Mouse (Mus musculus) thymus, postnatal 4 days (tissue): ENCODE measurements at regions not wholly inside any gene's neighbourhood (a gene's known extent, or its start where the extent isn't known, plus 50 kb on each side); places are given as distances from the start of the nearest gene placed in this dataset.
"Not testable (repeated sequence)": the region's sequence is repeated elsewhere in the genome, so short reads cannot be mapped to it uniquely, and the experiment has no call there.

ENCODE experiments used
- DNase-seq: peaks from one replicate; pipeline ENCODE4 v3.0.0; 2021

GRCm38 (mm10) chr17:35758769-35759168 lies 54.3 kb upstream of the Ddr1 start:
- no peak for DNase-seq

GRCm38 (mm10) chr17:35759740-35760139 lies 55.3 kb upstream of the Ddr1 start:
- no peak for DNase-seq

- no peak for DNase-seq
Observed at GRCm38 (mm10) chr17:35762614-35763013, 58.2 kb upstream of the Ddr1 start.

GRCm38 (mm10) chr17:35763101-35763500 lies 58.4 kb upstream of the Ier3 start:
- DNase-seq = no peak

- peak; percentile 76 for DNase-seq
Observed at GRCm38 (mm10) chr17:35763866-35764265, 57.6 kb upstream of the Ier3 start.

GRCm38 (mm10) chr17:35766406-35766805 lies 55.1 kb upstream of the Ier3 start:
- DNase-seq = no peak

- peak; percentile 35 for DNase-seq
Observed at GRCm38 (mm10) chr17:35769175-35769960, 52.1 kb upstream of the Ier3 start.

GRCm38 (mm10) chr17:35769961-35770276 lies 51.6 kb upstream of the Ier3 start:
- not testable (repeated sequence) for DNase-seq

GRCm38 (mm10) chr17:35770599-35770998 lies 50.9 kb upstream of the Ier3 start:
- no peak for DNase-seq

GRCm38 (mm10) chr17:35771656-35772405 lies 49.7 kb upstream of the Ier3 start:
- no peak for DNase-seq
